Mouse (Mus musculus) embryonic facial prominence, embryonic 14.5 days (tissue): ENCODE data around the gene Slc38a9. TPM values are rescaled to one million over a fixed set of nuclear protein-coding genes. Genes with fewer than 3 reads are reported as not detected.

Experiments
- ATAC-seq: fragments of 200-750 bp; cut with Nextera tagmentation; 2 replicates; pipeline ENCODE4 v1.8.0; 2017; ENCODE audit warnings: low read depth, moderate number of reproducible peaks, moderate TSS enrichment
- DNase-seq: peaks from one replicate; pipeline ENCODE4 v3.0.0-alpha.2; 2015; ENCODE audit warnings: low spot score
- H3K27ac ChIP-seq: fragments of 300-500 bp; sonication (generic); replicated peaks from 2 replicates; pipeline ENCODE4 v1.5.1; 2014; ENCODE audit warnings: low read depth, mild to moderate bottlenecking, low read length, moderate library complexity
- H3K27me3 ChIP-seq: fragments of 300-500 bp; sonication (generic); replicated peaks from 2 replicates; pipeline ENCODE4 v1.6.1; 2014; ENCODE audit warnings: low read length; ENCODE audit not compliant: control insufficient read depth, insufficient read depth
- H3K36me3 ChIP-seq: fragments of 300-500 bp; sonication (generic); 2 replicates; pipeline ENCODE4 v1.6.1; 2014; ENCODE audit warnings: low read length, mixed read lengths; ENCODE audit not compliant: control insufficient read depth, insufficient read depth
- H3K4me1 ChIP-seq: fragments of 300-500 bp; sonication (generic); 2 replicates; pipeline ENCODE4 v1.6.1; 2014; ENCODE audit warnings: antibody characterized with exemption, low read length; ENCODE audit not compliant: control insufficient read depth, insufficient read depth
- H3K4me2 ChIP-seq: fragments of 300-500 bp; sonication (generic); 2 replicates; pipeline ENCODE4 v1.6.1; 2014; ENCODE audit warnings: low read depth, mild to moderate bottlenecking, low read length, moderate library complexity, mixed read lengths
- H3K4me3 ChIP-seq: fragments of 300-500 bp; sonication (generic); 2 replicates; pipeline ENCODE4 v1.5.1; 2014; ENCODE audit warnings: low read depth, mild to moderate bottlenecking, low read length
- H3K9ac ChIP-seq: fragments of 300-500 bp; sonication (generic); 2 replicates; pipeline ENCODE4 v1.6.1; 2014; ENCODE audit warnings: low read depth, mild to moderate bottlenecking, low read length, moderate library complexity, mixed read lengths
- H3K9me3 ChIP-seq: fragments of 300-500 bp; sonication (generic); 2 replicates; pipeline ENCODE4 v1.6.1; 2016; ENCODE audit warnings: low read length; ENCODE audit not compliant: control insufficient read depth
- WGBS: fragments of 180-500 bp; shearing (Covaris S2); extraction: QIAGEN DNeasy Blood & Tissue Kit; methylation state at CpG from one replicate; pipeline ENCODE4 v1.1.7; 2014; 5-methylcytosine and 5-hydroxymethylcytosine counted together
- polyA plus RNA-seq: library from polyadenylated mRNA; unstranded; fragments of >200 nt; fragmentation: Nextera tagmentation; extraction: Ambion mirVana; gene quantifications from 2 replicates; pipeline ENCODE4 v1.2.1, GENCODE M21; 2014

Slc38a9 gene
- polyA plus RNA-seq, 1 experiment from 2014 or later, result 13.8 TPM

- H3K9ac ChIP-seq, result no peak overlapping the region
- H3K4me1 ChIP-seq, result peaks cover 7% of the 10 kb centered on the region
- DNase-seq, result no peak
- ATAC-seq, result no peak
- H3K9me3 ChIP-seq, result peaks cover 4% of the 10 kb centered on the region
- H3K27me3 ChIP-seq, result no peaks in the 10 kb centered on the region
- no peaks in the 10 kb centered on the region for H3K36me3 ChIP-seq
- no peak overlapping the region for H3K4me2 ChIP-seq
- H3K27ac ChIP-seq, result no peak overlapping the region; the same call in 1 of the 2 replicates
- 77% methylated on average over 14 of the region's 14 CpGs for WGBS
- H3K4me3 ChIP-seq, result no peak overlapping the region
Observed at GRCm38 (mm10) chr13:112772861-112773260, 112.3 kb downstream of the Slc38a9 start.

DNA sequence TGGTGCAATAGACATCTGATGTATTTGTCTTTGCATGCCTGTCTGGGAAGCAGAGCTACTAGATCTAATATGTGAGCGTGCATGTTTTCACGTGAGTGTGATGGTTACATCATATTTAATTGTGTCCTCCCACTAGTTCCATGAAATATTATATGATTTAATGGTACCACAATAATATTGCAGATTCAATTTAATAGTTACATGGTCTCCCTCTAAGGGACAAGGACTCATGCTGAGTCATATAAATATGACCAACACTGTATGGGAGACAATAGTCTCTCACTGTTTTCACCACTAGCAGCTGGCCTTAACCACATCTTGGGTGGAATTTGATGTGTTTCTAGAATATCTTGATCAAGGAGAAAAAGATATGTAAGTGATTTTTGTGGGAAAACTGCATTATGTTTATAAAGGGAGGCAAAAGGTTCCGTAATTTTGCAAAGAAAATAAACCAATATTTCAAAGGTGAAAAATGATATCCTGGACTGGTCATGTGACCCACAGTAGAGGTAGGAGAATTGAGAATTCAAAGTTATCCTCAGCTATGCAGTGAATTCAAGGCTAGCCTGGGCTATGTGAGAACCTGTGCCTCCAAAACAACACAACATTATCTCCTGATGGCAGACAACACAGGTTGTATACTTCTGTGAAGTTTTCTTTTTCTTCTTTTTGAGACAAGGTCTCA lies 113.6 kb downstream of the Slc38a9 start:
- Histone ChIP-seq H3K4me3 (no peak overlapping the region), H3K36me3 (no peaks in the 10 kb centered on the region), H3K4me2 (no peak overlapping the region), H3K27me3 (no peaks in the 10 kb centered on the region), H3K9me3 (no peaks in the 10 kb centered on the region), H3K4me1 (peaks cover 7% of the 10 kb centered on the region), H3K9ac (no peak overlapping the region), H3K27ac (no peak overlapping the region)
- ATAC-seq (no peak), DNase-seq (no peak)
- 83% methylated on average over 3 of the region's 3 CpGs for WGBS

GRCm38 (mm10) chr13:112775856-112776255 lies 115.3 kb downstream of the Slc38a9 start:
- Histone ChIP-seq H3K36me3 (no peaks in the 10 kb centered on the region), H3K9ac (no peak overlapping the region), H3K4me3 (no peak overlapping the region), H3K27me3 (no peaks in the 10 kb centered on the region), H3K27ac (no peak overlapping the region), H3K4me2 (no peak overlapping the region), H3K4me1 (peaks cover 7% of the 10 kb centered on the region), H3K9me3 (no peaks in the 10 kb centered on the region)
- DNase-seq, result no peak
- 89% methylated on average over 10 of the region's 10 CpGs for WGBS
- no peak for ATAC-seq

DNA sequence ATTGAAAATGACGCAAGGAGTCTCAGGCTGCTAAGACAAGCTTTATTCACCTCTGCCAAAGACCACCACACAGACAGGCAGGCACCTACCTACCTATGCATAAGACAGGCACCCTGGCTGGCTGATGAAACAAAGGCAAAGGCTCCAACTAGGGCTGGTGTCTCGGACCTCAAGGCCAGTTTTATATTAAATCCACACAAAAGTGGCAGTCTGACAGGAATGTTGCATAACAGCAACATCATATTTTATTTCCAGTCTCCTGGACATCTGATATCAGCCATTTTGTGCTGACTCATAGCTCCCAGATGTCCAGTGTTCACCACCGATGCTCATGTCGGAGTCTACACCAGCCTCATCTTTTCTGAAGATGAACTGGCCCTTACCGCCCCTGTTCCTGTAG lies 117.9 kb downstream of the Slc38a9 start:
- no peak for DNase-seq
- Histone ChIP-seq H3K4me2 (no peak overlapping the region), H3K36me3 (no peaks in the 10 kb centered on the region), H3K9ac (no peak overlapping the region), H3K27me3 (no peaks in the 10 kb centered on the region), H3K9me3 (no peaks in the 10 kb centered on the region), H3K27ac (no peak overlapping the region), H3K4me1 (no peaks in the 10 kb centered on the region), H3K4me3 (no peak overlapping the region)
- 85% methylated on average over 5 of the region's 5 CpGs for WGBS
- ATAC-seq, result no peak

- Histone ChIP-seq H3K27me3 (no peaks in the 10 kb centered on the region), H3K9me3 (no peaks in the 10 kb centered on the region), H3K36me3 (no peaks in the 10 kb centered on the region), H3K4me2 (no peak overlapping the region), H3K4me3 (no peak overlapping the region), H3K9ac (no peak overlapping the region), H3K27ac (peak overlapping the region; percentile 68), H3K4me1 (no peaks in the 10 kb centered on the region)
- WGBS, result 46% methylated on average over 7 of the region's 7 CpGs
- DNase-seq (peak; percentile 54), ATAC-seq (no peak)
Observed at GRCm38 (mm10) chr13:112785305-112785704, 124.8 kb downstream of the Slc38a9 start.

DNA sequence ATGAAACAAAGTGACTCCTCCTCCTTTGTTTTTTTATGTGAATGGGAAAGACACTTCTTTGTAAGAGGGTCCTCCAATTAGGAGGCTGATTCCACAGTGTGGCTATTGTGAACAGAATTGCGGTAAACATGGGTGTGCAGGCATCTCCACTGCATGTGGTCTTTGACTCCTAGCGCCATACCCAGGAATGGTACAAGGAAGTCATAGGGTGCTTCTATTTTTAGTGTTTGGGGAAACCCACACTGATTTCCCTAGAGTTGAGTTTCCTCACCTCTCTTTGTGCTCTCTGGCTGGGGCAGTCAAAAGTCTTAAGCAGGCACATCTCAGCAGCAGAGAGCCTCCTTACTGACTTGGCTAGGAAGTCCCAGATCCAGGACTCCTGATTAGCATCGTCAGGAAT lies 125.6 kb downstream of the Slc38a9 start:
- Histone ChIP-seq H3K9ac (no peak overlapping the region), H3K27me3 (no peaks in the 10 kb centered on the region), H3K4me3 (no peak overlapping the region), H3K4me1 (no peaks in the 10 kb centered on the region), H3K27ac (no peak overlapping the region), H3K4me2 (no peak overlapping the region), H3K36me3 (no peaks in the 10 kb centered on the region), H3K9me3 (no peaks in the 10 kb centered on the region)
- WGBS, result 74% methylated on average over 3 of the region's 3 CpGs
- no peak for DNase-seq
- no peak for ATAC-seq

- no peaks in the 10 kb centered on the region for H3K4me1 ChIP-seq
- no peaks in the 10 kb centered on the region for H3K27me3 ChIP-seq
- no peaks in the 10 kb centered on the region for H3K9me3 ChIP-seq
- H3K4me2 ChIP-seq, result no peak overlapping the region
- no peak overlapping the region for H3K9ac ChIP-seq
- DNase-seq (no peak), ATAC-seq (no peak)
- 69% methylated on average over 10 of the region's 10 CpGs for WGBS
- H3K4me3 ChIP-seq, result no peak overlapping the region
- H3K27ac ChIP-seq, result no peak overlapping the region
- no peaks in the 10 kb centered on the region for H3K36me3 ChIP-seq
Observed at GRCm38 (mm10) chr13:112786942-112787533, 126.5 kb downstream of the Slc38a9 start.
